Mouse (Mus musculus) T-helper 2 cell (primary cell): Measurements from ENCODE around the gene Pkd1l3.

Experiments used
- in situ Hi-C: fragments of 300-600 bp; cut with MboI, MseI; formaldehyde crosslinking; loops from one replicate; pipeline ENCODE4 v1.15.1; 2025; ENCODE audit warnings: high pct_unique_total_duplicates

The Pkd1l3 gene

DNA sequence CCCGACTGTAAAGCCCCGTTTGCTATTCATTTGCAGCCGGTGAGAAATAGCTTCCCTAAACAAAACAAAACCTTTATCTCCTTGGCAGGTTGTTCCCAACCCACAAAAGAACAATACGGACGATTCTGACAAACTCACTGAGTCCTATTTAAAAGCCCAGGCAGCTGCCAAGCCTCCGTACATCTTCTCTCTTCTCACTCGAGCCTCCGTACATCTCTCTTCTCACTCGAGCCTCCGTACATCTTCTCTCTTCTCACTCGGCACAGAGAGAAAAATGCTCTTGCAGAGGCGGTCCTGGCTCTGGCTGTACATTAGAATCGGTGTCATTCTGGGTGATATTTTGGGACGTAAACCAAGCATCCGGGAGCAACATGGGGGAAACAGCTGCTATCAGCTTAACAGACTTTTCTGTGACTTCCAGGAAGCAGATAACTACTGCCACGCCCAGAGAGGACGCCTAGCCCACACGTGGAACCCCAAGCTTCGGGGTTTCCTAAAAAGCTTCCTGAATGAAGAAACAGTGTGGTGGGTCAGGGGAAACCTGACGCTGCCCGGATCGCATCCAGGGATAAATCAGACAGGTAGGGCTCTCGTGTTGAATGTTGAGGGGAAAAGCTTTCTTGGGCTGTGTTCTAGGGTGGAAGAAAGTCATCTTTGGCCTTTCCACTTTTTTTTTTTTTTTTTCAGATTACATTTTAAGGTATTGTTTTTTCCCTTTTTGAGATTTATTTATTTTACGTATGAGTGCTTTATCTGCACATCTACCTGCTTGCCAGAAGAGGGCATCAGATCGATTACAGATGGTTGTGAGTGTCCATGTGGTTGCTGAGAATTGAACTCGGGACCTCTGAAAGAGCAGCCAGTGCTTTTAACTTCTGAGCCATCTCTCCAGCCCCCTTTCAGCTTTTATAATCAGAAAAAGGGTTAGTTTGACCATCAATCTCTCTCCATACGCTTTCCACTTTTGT is at the start of gene Pkd1l3:
Pkd1l3 (plus strand) TSS at position 275 of the 968 bp plus-strand sequence.
- in situ Hi-C loops: no loop called here

DNA sequence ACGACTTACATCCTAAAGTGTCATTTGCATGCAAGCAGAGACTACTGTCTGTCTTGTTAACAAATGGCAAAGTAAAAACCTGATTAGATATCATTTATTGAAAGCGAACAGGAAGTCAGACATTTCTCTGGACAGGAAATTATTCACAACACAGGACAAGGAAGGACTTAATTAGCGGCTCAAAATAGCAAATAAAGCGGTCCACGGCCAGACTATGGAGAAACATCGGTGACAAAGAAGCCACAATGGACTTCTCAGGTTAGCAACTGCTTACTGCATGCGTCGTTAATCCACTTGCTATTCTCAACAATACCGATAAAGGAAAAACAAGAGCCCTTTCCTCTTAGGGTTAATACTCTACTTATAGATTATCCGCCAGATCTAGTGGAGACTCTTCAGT is 49.6 kb upstream of the Pkd1l3 start:
- in situ Hi-C loops: loop anchor here (5.0 kb wide), 1 partner anchor 38 kb away; no protein-coding TSS in a partner anchor

DNA sequence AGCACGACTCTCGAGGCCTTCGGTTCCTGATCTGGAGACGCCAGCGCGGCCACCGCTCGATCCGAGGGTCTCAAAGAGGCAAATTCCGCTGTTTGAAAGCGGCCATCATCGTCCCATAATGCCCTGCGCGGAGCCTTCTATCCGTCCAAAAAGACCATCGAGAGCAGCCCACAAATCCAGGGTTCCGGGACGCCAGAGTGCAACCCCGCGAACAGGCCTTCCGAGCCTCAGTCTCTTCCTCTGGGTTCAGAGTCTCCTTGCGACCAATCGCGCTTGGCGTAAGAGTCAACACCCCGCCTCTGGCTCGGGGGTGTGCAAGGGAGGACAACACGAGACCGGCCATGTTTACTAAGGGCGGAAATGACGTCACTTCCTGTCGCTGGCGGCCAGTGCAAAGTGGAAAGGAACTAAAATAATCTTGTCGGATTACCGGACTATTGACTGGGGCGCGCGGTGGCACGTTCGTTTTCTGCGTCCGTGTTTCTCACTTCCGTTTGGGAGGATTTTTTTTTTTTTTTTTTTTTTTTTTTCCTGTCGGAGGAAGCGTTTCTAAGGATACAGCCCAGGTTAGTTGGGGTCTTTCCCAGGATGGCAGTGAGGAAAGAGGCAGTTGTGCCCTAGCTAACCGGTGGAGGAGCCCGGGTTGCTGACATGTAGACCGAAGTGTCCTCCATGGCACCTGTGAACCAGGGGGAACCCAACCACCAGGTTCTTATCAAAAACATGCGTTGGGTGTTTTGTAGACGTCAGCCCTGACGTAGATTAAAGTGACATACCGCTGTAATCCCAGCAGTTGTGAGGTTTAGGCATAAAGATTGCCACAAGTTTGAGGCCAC is 48.6 kb upstream of the Pkd1l3 start, which contains the start of the genes Dhx38 and Txnl4b:
Dhx38 (minus strand) TSS at position 364 of the 836 bp plus-strand sequence.
Txnl4b (plus strand) TSS at position 395 of the 836 bp plus-strand sequence.
- in situ Hi-C loops: no loop called here

DNA sequence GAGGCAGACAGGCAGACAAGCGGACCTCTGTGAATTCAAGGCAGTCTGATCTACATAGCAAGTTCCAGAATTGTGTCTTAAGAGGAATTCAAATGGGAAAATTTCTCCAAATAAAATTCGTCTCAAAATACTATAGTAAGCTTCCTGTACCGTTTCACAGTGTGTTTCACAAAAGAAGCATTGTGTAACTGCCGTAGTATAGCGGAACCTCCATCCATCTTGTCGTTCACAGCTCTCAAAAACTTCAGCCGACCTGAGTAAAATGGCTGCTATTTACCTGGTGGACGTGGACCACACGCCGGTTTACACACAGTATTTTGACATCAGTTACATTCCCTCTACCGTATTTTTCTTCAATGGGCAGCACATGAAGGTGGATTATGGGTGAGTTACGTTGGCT is 43.2 kb upstream of the Pkd1l3 start:
- in situ Hi-C loops: no loop called here

DNA sequence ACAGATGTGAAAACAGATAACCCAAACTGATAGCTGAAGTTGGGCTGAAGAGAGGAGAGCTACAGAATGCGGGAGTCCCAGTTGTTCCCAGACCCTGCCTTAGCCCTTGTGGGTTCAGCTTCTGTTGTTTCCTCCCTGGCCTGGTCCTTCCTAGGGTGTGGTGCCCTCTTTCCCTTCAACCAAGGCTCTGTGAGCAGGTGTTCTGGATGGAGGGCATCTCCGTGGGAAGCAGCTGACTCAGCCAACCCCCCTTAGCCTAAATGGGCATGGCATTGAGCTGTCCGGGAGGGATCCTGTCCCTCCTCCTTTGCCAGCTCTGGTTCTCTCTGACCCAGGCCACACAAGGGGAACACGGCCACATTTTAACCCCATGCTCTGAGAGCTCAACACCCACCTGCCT is 38.0 kb upstream of the Pkd1l3 start:
- in situ Hi-C loops: no loop called here

DNA sequence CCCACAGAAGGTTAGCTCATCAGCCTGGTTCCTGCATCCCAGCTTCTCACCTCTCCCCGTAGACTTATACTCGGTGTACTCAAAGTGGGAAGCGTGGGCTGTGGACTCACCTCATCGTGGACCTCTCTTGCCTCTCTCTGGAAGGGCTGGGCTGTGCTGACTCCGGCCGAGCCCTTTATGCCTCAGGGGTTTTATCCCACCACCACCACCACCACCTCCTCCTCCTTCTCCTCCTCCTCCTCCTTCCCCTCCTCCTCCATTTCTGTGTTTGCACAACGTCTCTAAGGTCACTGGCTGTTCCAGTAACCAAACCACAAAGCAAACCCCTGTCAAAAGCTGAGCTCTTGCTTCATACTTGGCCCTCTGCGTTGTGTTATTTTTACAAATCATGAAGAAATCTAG is 35.4 kb upstream of the Pkd1l3 start, which contains the start of gene Hp:
Hp (minus strand) TSS at position 273 of the 402 bp plus-strand sequence.
- in situ Hi-C loops: no loop called here

DNA sequence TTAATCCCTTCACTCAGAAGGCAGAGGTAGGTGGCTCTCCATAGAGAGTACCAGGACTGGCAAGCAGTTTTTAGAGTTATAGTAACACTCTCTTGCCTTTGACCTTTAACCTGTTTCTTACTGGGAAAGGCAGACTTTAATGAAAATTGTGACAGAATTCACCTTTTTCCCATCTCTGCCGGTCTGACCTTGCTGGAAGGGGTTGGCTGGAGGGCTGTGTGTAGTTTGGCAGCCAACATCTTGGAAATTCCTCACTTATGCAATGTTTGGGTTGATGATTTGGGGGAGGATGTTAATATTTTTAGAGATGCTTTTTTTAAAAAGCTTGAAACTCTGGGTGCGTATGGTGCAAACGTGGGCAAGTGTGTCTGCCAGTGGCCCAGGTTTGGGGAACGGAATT is 30.0 kb upstream of the Pkd1l3 start:
- in situ Hi-C loops: no loop called here

DNA sequence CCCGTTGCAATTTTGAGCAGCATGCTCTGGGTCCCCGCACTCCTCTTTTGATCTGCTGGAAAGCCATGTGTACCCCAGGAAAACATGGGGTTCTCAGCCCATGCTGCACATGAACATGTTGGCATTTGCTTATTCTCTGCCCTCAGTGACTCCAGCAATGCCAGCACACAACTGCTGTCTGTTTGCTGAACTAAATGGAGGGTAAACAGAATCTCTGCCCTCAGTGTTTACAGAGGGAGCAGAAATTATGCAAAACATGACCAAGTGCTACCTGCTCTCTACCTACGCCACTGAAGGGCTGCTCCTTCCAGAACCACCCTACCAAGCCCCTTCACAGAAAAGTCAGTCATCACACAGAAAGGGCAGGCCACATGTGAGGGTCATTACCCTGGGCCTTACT is 29.5 kb upstream of the Pkd1l3 start:
- in situ Hi-C loops: no loop called here

DNA sequence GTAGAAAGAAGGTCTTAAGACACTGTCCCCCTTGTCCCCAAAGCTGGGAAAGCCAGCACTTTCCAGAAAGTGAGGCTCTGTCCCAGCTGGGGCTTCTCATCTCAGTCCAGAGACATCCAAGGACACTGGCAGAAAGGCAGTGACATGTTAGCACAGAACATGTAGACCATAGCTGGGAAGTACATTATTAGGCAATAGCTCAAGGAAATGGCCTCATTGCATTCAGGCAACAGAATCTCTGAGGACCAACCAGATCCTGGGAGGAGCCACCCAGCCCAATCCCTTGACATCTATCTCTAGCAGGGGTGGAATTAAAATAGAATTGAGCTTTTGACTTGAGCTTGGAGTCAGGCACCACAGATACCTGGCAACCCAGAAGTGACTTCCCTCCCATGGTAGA is 28.7 kb upstream of the Pkd1l3 start:
- in situ Hi-C loops: no loop called here

DNA sequence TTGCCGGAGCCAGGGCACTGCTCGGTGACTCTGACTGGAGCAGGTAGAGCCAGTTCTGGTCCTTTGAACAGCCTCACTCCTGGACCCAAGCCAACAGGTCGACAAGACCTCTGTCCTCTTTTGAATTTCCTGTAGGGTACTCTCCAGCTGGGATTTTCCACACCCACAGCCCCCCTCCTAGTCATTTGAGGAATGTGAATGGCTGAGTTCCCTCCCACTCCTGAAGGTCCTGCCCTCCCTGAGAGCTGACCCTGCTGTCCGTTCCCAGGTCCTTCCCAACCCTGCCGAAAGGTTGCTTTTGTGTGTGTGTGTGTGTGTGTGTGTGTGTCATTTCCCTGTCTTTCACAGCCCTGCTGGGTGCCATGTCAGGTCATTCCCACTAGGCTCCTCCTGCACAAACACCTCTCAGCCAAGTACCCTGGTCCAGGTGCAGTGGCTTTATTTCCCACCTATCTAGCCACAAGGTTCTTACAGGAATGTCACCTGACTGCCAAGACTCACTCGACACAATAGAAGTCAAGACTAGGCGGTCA is 27.3 kb upstream of the Pkd1l3 start:
- in situ Hi-C loops: no loop called here

DNA sequence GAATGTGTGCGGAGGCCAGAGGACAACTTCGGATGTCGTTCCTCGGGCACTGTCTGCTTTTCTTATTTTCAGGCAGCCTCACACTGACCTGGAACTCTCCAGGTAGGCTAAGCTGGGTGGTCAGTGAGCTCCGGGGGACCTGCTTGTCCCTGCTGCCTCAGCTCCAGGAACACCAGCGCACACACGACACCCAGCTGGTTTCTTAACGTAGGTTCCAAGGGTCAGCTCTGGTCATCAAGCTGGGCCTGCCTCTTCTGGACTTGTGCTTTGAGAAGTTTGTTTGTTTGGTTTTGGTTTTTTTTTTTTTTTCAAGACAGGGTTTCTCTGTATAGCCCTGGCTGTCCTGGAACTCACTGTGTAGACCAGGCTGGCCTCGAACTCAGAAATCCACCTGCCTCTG is 23.4 kb upstream of the Pkd1l3 start:
- in situ Hi-C loops: no loop called here

DNA sequence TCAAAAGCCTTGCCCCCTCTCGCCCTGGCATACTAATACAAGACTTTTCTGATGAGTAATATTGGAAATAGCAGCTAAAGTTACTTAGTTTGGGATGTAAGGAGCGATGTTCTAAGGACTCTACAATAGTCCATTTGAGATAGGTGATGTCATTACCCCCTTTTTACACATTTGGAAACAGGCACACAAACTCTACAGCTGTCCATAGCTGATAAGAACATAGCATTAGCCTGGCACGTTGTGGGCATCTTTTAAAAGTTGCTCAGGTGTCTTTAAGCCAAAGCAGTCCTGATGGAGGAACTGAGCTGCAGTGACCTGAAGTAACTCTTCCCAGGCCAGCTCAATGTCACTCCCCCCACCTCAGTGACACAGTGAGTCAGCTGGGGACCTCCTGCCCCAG is 22.9 kb upstream of the Pkd1l3 start:
- in situ Hi-C loops: no loop called here

DNA sequence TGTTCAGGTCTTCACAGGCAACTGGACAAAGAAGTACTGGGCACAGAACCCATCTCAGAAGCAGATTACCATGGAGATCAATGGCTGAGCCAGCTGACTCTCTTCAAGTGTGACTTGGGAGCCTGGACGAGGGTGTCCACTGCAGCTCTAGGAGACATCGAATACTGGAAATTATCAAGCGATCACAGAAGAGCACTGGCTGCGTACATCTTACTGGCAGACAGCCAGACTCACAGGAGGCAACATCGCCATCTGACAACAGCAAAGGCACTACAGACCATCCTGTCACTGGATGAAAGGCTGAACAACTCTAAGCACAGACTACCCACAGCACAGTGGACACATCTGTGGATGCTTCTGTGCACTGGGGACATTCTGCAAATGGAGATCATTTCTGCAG is 22.2 kb upstream of the Pkd1l3 start:
- in situ Hi-C loops: no loop called here

DNA sequence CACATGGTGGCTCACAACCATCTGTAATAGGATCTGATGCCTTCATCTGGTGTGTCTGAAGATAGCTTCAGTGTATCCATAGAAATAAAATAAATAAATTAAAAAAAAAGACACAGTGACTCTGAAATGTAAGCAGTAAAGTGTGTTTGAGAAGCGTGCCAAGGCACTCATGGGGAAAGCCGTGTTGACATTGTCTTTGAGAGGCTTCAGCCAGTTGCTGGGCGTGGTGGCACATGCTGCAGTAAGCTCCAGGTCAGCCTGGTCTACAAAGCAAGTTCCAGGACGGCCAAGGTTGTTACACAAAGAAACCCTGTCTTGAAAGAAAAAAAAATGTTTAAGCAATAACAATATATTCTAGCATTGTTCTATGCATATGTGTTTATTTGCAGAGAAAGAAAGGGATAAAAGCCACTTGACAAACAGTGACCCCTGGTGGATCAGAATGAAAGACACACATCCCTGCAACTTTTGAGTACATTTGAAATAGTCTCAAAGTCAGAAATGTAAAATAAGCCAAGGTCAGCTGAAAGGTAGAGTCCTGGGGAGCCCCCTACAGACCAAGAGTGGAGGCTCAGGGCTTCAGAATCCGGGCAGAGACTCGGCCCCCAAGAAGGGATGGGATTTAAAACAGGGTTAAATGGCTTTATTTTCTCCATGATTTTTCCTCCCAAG is 21.1 kb upstream of the Pkd1l3 start:
- in situ Hi-C loops: no loop called here

DNA sequence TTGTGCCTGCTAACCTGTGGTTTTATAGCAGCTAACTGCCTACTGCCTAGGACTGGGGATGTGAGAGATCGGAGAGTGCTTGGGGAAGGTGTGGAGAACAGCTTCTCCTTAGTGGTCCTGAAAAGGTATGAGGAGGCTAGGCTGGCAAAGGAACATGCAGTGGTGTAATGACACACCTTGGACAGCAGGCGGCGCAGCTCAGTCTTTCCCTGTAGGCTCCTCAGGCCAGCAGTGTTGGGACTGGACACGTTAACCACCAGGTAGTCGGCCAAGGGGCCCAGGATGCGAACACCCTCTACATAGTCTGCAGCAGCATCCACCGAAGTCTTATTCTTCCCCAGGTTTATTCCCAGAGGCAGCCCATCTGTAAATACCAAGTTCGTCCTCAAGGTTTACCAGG is 18.5 kb upstream of the Pkd1l3 start:
- in situ Hi-C loops: loop anchor here (5.0 kb wide), 1 partner anchor 621 kb away; the partner anchor contains the start of gene Cmtr2

DNA sequence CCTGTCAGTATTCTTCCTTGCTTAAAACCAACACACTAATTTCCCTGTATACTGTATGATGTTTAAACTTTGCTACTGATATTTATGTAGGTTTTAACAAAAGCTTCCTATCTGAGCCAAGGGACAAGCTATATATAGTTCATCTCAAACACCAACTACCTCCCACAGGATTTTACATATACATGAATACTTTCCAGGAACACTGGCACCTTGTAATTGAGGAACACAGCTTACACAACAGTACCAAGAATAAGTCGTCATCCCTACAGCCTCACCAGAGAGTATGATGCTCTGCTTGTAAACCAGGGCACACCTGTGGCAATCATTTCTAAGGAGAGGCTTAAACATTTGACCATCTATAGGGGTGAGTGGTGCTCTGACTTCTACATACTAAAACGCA is 7.6 kb upstream of the Pkd1l3 start:
- in situ Hi-C loops: loop anchor here (5.0 kb wide), 1 partner anchor 86 kb away; the partner anchor contains the start of gene Ist1

DNA sequence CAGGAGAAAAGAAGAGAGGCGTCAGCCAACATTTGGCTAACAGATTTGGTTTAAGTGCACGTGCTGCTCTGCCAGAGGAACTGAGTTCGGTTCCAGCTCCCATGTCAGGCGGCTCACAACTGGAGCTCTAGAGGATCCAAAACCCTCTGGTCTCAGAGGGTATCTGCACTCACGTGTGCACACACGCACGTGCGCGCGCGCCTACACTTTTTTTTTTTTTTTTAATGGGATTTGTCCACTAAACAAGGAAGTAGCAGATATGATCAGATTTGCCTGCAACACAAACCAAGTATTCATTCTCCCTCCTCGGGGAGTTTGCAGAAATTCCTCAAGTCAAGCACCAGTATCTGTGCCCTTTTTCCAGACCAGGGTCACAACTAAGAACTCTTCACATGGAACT is 6.7 kb upstream of the Pkd1l3 start:
- in situ Hi-C loops: loop anchor here (5.0 kb wide), 1 partner anchor 85 kb away; the partner anchor contains the start of gene Ist1

DNA sequence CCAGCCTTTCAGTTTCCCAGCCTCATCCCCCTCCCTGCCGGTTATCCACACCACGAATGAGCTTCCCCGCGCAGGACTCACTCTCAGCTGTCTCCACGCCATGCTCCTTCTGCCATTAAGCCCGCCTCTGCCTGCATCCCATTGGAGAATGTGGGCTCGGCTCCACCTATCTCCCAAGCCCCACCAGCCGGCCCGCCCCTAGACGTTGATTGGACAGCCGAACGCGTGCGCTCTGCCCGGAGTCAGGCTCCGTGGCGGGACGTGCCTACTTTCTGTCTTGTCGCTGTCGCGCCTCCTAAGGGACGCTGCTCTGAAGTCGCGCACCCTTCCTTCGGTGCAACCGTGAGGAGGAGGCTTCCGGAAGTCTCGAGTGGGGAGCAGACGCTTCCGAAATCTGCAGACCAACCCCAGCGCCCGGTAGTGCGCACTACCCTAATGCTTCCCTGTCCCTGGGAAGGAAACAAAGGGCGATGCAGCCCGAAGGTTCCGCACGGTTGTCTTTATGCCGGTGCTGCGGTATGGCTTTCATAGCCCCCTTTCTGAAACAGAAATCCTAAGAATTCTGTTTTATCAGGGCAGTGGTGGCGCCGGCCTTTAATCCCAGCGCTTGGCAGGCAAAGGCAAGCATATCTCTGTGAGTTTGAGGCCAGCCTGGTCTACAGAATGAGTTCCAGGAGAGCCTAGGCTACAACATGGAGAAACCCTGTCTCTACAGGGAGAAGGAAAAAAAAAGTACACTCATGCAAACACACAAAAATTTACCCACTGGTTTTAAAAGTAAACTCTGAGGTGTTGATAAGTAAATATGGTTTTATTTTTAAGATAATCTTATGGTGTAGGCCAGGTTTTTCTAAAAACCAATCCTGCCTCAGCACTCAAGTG is 5.8 kb upstream of the Pkd1l3 start, which contains the start of gene Dhodh:
Dhodh (minus strand) TSS at position 403 of the 882 bp plus-strand sequence.
- in situ Hi-C loops: loop anchor here (5.0 kb wide), 1 partner anchor 84 kb away; the partner anchor contains the start of gene Ist1

DNA sequence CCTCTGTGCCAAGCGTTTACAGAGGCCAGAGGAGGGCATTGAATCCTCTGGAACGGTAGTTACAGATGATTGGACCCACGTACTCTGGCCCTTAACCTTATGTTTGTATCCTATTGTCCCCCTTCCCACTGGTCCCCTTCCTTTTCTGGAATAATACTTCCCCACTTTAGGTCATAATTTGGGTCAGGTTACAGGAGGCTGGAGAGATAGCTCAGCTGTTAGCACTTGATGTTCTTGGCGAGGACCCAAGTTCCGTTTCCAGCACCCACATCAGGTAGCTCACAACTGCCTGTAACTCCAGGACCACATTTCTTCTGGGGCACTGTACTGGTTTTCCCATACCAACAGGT is 5.2 kb upstream of the Pkd1l3 start:
- in situ Hi-C loops: loop anchor here (5.0 kb wide), 1 partner anchor 83 kb away; the partner anchor contains the start of gene Ist1

DNA sequence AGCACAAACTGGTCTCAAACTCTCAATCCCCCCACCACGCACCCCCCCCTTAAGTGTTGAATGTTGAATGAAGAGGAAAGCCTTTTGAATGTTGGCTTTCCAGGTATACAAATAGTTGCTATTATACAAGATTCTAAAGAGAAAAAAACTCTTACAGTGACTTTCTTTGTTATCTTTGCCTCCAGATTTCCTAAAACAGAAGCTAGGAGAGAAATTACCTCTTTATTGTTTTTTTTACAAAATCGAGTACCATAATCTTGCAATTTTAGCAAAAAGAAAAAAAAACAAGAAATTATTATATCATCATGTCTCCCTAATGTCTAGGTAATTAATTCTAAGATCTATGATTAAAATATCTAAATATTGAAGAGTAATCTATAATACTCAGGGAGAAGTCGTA is 1.3 kb downstream of the Pkd1l3 start:
- in situ Hi-C loops: no loop called here
